Mouse (Mus musculus): ENCODE results near the gene Tgif2. TPM values are rescaled to one million over a fixed set of nuclear protein-coding genes. Genes with fewer than 3 reads are reported as not detected.
"Not testable (repeated sequence)": the region's sequence is repeated elsewhere in the genome, so short reads cannot be mapped to it uniquely, and the experiment has no call there.

The Tgif2 gene
- total and polyA plus RNA-seq, 3 experiments = 16.9 to 43.3 TPM; not detected in 1

DNA sequence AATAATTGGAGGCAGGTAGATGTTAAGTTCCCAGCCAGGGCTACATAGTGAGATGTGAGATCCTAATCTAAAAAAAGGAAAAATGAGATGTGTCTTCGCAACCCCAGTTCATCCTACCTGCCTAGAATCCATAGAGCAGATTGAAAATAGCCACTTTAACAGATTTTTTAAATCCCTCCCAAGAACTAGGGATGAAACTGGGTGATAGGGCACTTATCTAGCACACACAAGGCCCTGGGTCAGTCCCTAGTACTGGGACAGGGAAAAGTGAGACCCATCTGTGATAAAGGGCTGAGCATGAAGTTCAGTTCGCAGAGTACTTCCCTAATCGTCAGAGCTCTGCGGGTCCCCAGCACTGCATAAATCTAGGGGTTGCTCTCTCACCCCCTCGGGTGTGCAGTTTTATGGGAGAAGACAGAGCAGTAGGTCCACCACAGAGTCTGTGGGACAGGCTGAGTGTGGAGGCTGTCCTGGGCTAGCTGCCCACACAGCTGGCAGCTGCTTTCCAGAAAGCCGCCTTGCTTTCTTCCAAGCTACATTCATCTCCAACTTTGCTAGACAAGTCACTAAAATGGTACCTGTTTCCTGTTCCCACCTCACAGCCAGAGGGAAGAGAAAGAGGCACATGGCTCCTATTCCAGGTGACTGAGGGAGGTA lies 8.8 kb downstream of the Tgif2 start:
- peaks cover 15% of the 10 kb centered on the region for H3K79me2 ChIP-seq (ENCODE audit: control insufficient read depth, insufficient read depth, low read length, poor library complexity)
- peak; percentile 40 for DNase-seq (ENCODE audit: low read depth, low spot score)
- TF ChIP-seq GATA1 (IDR thresholded peaks at IDR 0.05; ENCODE audit: low read depth, low read length) (peak; percentile 63), USF1 (IDR thresholded peaks at IDR 0.05; ENCODE audit: low read depth, low read length) (no peak), RAD21 (IDR thresholded peaks at IDR 0.05; ENCODE audit: low read depth, low read length) (no peak), RCOR1 (IDR thresholded peaks at IDR 0.05; ENCODE audit: low read depth, low read length) (peak; percentile 85), EP300 (IDR thresholded peaks at IDR 0.05; ENCODE audit: low read depth in 1 of 2, low read length in 2 of 2) (peak; percentile 20 to 44; a peak in 2 of 4 replicates)
- H3K27me3 ChIP-seq (ENCODE audit: control insufficient read depth in 1 of 2, insufficient read depth in 2 of 2, low read length in 2 of 2) = no peaks in the 10 kb centered on the region
- peaks cover 0 to 9% of the 10 kb centered on the region in 2 experiments; a peak in 1 of 4 replicates for H3K4me1 ChIP-seq (ENCODE audit: control insufficient read depth in 1 of 2, insufficient read depth in 2 of 2, low read length in 2 of 2)
- no peaks in the 10 kb centered on the region for H3K9me3 ChIP-seq (replicated peaks; ENCODE audit: insufficient read depth, low read length)
- no peak overlapping the region for H3K9ac ChIP-seq (ENCODE audit: control insufficient read depth, low read depth, low read length, poor library complexity, severe bottlenecking)
- no peak overlapping the region for H3K4me3 ChIP-seq (ENCODE audit: control insufficient read depth in 1 of 2, insufficient read depth in 1 of 2, low read depth in 2 of 2, low read length in 2 of 2)
- H3K27ac ChIP-seq (ENCODE audit: control insufficient read depth, low read depth, low read length) = no peak overlapping the region
- H3K36me3 ChIP-seq (ENCODE audit: control insufficient read depth in 1 of 2, insufficient read depth in 2 of 2, low read length in 2 of 2) = peaks cover 7 to 23% of the 10 kb centered on the region in 2 experiments

DNA sequence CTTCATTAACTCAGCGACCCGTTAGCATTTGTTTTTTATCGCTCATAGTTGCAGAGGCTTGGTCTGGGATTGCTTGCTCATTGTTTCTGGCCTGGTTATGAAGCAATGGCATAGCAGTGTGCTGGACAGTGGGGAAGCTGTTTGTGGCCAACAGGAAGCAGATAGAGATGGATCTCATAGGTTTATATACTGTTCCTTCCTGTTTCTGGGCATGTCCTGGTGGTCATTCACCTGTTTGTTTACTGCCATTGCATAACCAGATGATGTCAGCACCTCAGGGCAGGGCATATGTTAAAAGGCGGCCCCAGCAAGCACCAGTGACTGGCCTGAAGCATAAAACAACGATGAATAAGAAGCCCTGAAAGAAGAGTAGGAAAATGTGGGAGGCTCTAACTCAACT lies 10.7 kb downstream of the Tgif2 start:
- Histone ChIP-seq H3K27ac (ENCODE audit: control insufficient read depth, low read depth, low read length) (no peak overlapping the region), H3K4me1 (ENCODE audit: control insufficient read depth in 1 of 2, insufficient read depth in 2 of 2, low read length in 2 of 2) (peaks cover 0 to 9% of the 10 kb centered on the region in 2 experiments; a peak in 1 of 4 replicates), H3K36me3 (ENCODE audit: control insufficient read depth in 1 of 2, insufficient read depth in 2 of 2, low read length in 2 of 2) (peaks cover 7 to 19% of the 10 kb centered on the region in 2 experiments), H3K4me3 (ENCODE audit: control insufficient read depth in 1 of 2, insufficient read depth in 1 of 2, low read depth in 2 of 2, low read length in 2 of 2) (no peak overlapping the region), H3K79me2 (ENCODE audit: control insufficient read depth, insufficient read depth, low read length, poor library complexity) (peaks cover 5% of the 10 kb centered on the region; the same call in 1 of the 2 replicates), H3K9me3 (replicated peaks; ENCODE audit: insufficient read depth, low read length) (no peaks in the 10 kb centered on the region), H3K9ac (ENCODE audit: control insufficient read depth, low read depth, low read length, poor library complexity, severe bottlenecking) (no peak overlapping the region), H3K27me3 (ENCODE audit: control insufficient read depth in 1 of 2, insufficient read depth in 2 of 2, low read length in 2 of 2) (no peaks in the 10 kb centered on the region)
- no peak for DNase-seq (ENCODE audit: low read depth, low spot score)
- TF ChIP-seq ETS1 (IDR thresholded peaks at IDR 0.05; ENCODE audit: low read depth, low read length) (no peak), RCOR1 (IDR thresholded peaks at IDR 0.05; ENCODE audit: low read depth, low read length) (no peak), CHD1 (IDR thresholded peaks at IDR 0.05; ENCODE audit: low read depth, low read length) (no peak), SMC3 (IDR thresholded peaks at IDR 0.05; ENCODE audit: low read depth, low read length) (no peak), POLR2A (IDR thresholded peaks at IDR 0.05; ENCODE audit: control insufficient read depth in 1 of 2, insufficient read depth in 1 of 2, low read depth in 1 of 2, low read length in 2 of 2, poor library complexity in 1 of 2) (no peak), USF2 (IDR thresholded peaks at IDR 0.05; ENCODE audit: borderline replicate concordance in 1 of 2, insufficient read depth in 1 of 2, low read depth in 1 of 2, low read length in 2 of 2) (no peak), TCF12 (IDR thresholded peaks at IDR 0.05; ENCODE audit: low read depth, low read length) (no peak), MEF2A (IDR thresholded peaks at IDR 0.05; ENCODE audit: extremely low read depth, insufficient replicate concordance, low read depth, low read length, poor library complexity, severe bottlenecking) (no peak), TBP (IDR thresholded peaks at IDR 0.05; ENCODE audit: low read depth, low read length) (no peak)

DNA sequence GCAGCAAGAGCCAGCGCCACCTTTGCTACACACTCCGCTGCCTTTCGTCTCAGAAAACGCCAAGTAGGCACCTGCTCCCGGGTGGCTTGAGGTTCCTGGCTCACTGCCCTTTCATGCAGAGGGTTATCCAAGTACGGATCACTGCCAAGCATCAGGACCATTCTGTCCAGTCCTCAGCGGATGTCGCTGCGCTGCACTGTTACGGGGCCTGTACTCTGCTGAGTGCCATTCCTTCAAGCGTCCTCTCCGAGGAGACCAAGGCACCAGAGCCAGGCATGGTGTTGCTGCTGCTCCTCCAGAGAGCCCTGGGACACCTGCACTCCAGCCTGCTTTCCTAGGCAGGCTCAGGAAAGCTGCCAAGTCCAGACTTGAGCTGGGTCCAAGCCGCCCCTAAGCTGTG lies 13.8 kb downstream of the Tgif2 start:
- H3K9me3 ChIP-seq (replicated peaks; ENCODE audit: insufficient read depth, low read length); H3K27ac ChIP-seq (ENCODE audit: control insufficient read depth, low read depth, low read length); H3K79me2 ChIP-seq (ENCODE audit: control insufficient read depth, insufficient read depth, low read length, poor library complexity); H3K9ac ChIP-seq (ENCODE audit: control insufficient read depth, low read depth, low read length, poor library complexity, severe bottlenecking); DNase-seq (ENCODE audit: low read depth, low spot score); H3K36me3 ChIP-seq (ENCODE audit: control insufficient read depth in 1 of 2, insufficient read depth in 2 of 2, low read length in 2 of 2); H3K4me1 ChIP-seq (ENCODE audit: control insufficient read depth in 1 of 2, insufficient read depth in 2 of 2, low read length in 2 of 2); H3K4me3 ChIP-seq (ENCODE audit: control insufficient read depth in 1 of 2, insufficient read depth in 1 of 2, low read depth in 2 of 2, low read length in 2 of 2); H3K27me3 ChIP-seq (ENCODE audit: control insufficient read depth in 1 of 2, insufficient read depth in 2 of 2, low read length in 2 of 2): not testable (repeated sequence)
